Mouse (Mus musculus) heart, postnatal 0 days (tissue): ENCODE data around the gene Sowahb.

Experiments used
- CTCF ChIP-seq: IDR thresholded peaks from 2 replicates; pipeline ENCODE4 v1.5.1; 2016; ENCODE audit warnings: antibody characterized with exemption, control low read depth, low read depth
- EP300 ChIP-seq: IDR thresholded peaks from 2 replicates; pipeline ENCODE4 v1.6.1; 2016; ENCODE audit warnings: antibody characterized with exemption, low read depth

DNA sequence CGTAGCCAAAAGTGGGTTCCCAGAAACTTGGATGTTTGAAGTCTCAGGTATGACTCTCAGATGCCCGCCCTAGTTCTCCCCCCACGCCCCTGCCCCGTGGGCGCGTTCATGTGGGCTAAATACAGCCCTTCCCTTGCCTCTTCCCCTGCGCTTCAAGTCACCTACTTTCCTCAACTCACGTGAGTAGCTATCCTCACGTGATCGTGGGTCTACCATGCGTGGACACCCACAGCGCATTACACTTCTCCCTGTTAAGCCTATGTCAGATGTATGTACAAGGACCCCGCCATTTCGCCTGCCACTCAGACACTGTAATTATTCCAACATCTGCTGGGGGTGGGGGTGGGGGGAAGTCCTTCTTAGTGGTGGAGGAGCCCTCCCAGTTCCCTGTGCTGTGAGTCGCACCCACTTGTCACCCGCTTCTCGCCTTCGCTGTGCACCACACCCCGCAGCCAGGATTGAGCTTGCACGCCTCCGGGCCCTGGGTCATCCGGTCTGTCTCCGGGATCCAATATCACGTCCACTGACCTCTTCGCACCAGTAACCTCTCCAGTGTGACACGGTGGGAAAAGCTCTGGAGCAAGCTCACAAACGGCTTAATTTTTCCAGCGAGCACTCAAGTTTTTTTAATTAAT, 47.4 kb upstream of the Sowahb start:
- TF ChIP-seq EP300 (no peak), CTCF (no peak)
